Mouse (Mus musculus) forebrain, postnatal 0 days (tissue): ENCODE data around the gene Gm904. TPM values are rescaled to one million over a fixed set of nuclear protein-coding genes. Genes with fewer than 3 reads are reported as not detected.
"Not testable (repeated sequence)": the region's sequence is repeated elsewhere in the genome, so short reads cannot be mapped to it uniquely, and the experiment has no call there.

ENCODE experiments used
- ATAC-seq: fragments of 200-750 bp; cut with Nextera tagmentation; 2 replicates; pipeline ENCODE4 v1.8.0; 2017; ENCODE audit warnings: mild to moderate bottlenecking, moderate library complexity
- DNase-seq: peaks from one replicate; pipeline ENCODE4 v3.0.0-alpha.2; 2015
- H3K27ac ChIP-seq: fragments of 300-500 bp; sonication (generic); 2 replicates; pipeline ENCODE4 v1.5.1; 2014; ENCODE audit warnings: low read depth, mild to moderate bottlenecking, antibody characterized with exemption, low read length, moderate library complexity, mixed read lengths
- H3K27me3 ChIP-seq: fragments of 300-500 bp; sonication (generic); 2 replicates; pipeline ENCODE4 v1.6.1; 2014; ENCODE audit warnings: mild to moderate bottlenecking, low read length, mixed read lengths; ENCODE audit not compliant: insufficient read depth
- H3K36me3 ChIP-seq: fragments of 300-500 bp; sonication (generic); 2 replicates; pipeline ENCODE4 v1.6.1; 2014; ENCODE audit warnings: mild to moderate bottlenecking, moderate library complexity; ENCODE audit not compliant: insufficient read depth
- H3K4me1 ChIP-seq: fragments of 300-500 bp; sonication (generic); 2 replicates; pipeline ENCODE4 v1.6.1; 2014; ENCODE audit warnings: antibody characterized with exemption; ENCODE audit not compliant: insufficient read depth
- H3K4me2 ChIP-seq: fragments of 300-500 bp; sonication (generic); 2 replicates; pipeline ENCODE4 v1.6.1; 2014; ENCODE audit warnings: low read depth, mild to moderate bottlenecking, moderate library complexity
- H3K4me3 ChIP-seq: fragments of 300-500 bp; sonication (generic); 2 replicates; pipeline ENCODE4 v1.5.1; 2014; ENCODE audit warnings: low read depth, low read length, mixed read lengths
- H3K9ac ChIP-seq: fragments of 300-500 bp; sonication (generic); 2 replicates; pipeline ENCODE4 v1.6.1; 2014; ENCODE audit warnings: mild to moderate bottlenecking
- H3K9me3 ChIP-seq: fragments of 300-500 bp; sonication (generic); 2 replicates; pipeline ENCODE4 v1.6.1; 2016; ENCODE audit warnings: low read length
- WGBS: fragments of 180-500 bp; shearing (Covaris S2); extraction: QIAGEN DNeasy Blood & Tissue Kit; methylation state at CpG from one replicate; pipeline ENCODE4 v1.1.7; 2014; 5-methylcytosine and 5-hydroxymethylcytosine counted together
- microRNA-seq, 2 experiments: library from miRNA; unstranded; fragments of <30 nt; microRNA quantifications; one replicate each; pipeline ENCODE4; 2016
- polyA plus RNA-seq: library from polyadenylated mRNA; unstranded; fragments of >200 nt; fragmentation: Nextera tagmentation; extraction: Ambion mirVana; gene quantifications from 2 replicates; pipeline ENCODE4 v1.2.1, GENCODE M21; 2015
- total RNA-seq: library from RNA; depleted of rRNA; stranded (reverse); fragments of >200 nt; gene quantifications from 2 replicates; pipeline ENCODE4 v1.2.3, GENCODE M21; 2014; rRNA removed

The Gm904 gene
- total RNA-seq (not detected in 2 replicates), polyA plus RNA-seq (not detected in 2 replicates)

DNA sequence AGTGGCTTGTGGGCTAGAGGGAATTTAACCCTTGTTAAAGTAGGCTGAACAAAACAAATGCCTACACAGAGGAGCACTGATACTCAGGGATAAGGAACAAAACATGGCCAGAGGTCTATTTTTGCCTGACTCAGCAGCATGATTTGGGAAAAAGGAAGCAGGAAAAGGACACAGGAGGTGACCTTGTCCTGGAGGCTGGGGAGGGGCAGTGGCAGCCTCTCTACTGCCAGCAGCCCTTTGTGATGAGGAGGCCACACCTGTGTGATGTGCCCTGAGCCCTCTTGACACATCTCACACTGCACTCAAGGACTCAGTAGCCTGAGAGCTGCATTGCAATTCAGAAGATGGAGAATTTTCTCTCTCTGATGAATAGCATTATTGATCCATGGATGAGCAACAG, at the start of gene Gm904:
Gene Gm904, plus strand, starts transcription at position 301 of the 400 bp plus-strand sequence.
- H3K27ac ChIP-seq, H3K36me3 ChIP-seq, H3K9me3 ChIP-seq, H3K9ac ChIP-seq, H3K27me3 ChIP-seq, H3K4me2 ChIP-seq, DNase-seq, H3K4me1 ChIP-seq, H3K4me3 ChIP-seq, ATAC-seq: not testable (repeated sequence)

- DNase-seq, H3K4me1 ChIP-seq, H3K27me3 ChIP-seq, H3K4me2 ChIP-seq, H3K9me3 ChIP-seq, ATAC-seq, H3K9ac ChIP-seq, H3K27ac ChIP-seq, H3K36me3 ChIP-seq, H3K4me3 ChIP-seq: not testable (repeated sequence)
- 87% methylated on average over 2 of the region's 2 CpGs for WGBS
Measured at GRCm38 (mm10) chr13:50648771-50649170, 5.7 kb downstream of the Gm904 start.

Small RNA genes lying within 50 kb of the gene (microRNA-seq; reads per million reads assigned to microRNA genes)
- gene Gm23952 (0 reads per million in 2 experiments), gene Mir683-2 (0 reads per million in 2 experiments)

Other genes with a start within 250 kb of the Gm904 start
- gene Fbxw17, start 225.4 kb upstream of the Gm904 start, total RNA-seq = 36.8 and 53.9 TPM in 2 replicates
- gene Fbxw17, start 225.4 kb upstream of the Gm904 start, polyA plus RNA-seq = 18.4 and 23.6 TPM in 2 replicates
- gene Gm47429, start 199.3 kb upstream of the Gm904 start, total RNA-seq = not detected in 2 replicates
- gene Gm47429, start 199.3 kb upstream of the Gm904 start, polyA plus RNA-seq = not detected in 2 replicates
- not detected in 2 replicates for gene Nutm2, start 175.9 kb upstream of the Gm904 start, total RNA-seq
- gene Nutm2, start 175.9 kb upstream of the Gm904 start, polyA plus RNA-seq = not detected in 2 replicates
- not detected in 2 replicates for gene Gm8765, start 55.1 kb downstream of the Gm904 start, total RNA-seq
- not detected in 2 replicates for gene Gm8765, start 55.1 kb downstream of the Gm904 start, polyA plus RNA-seq